ENCODE assay signal across 7 mouse cellular contexts in the genomic region with DNA sequence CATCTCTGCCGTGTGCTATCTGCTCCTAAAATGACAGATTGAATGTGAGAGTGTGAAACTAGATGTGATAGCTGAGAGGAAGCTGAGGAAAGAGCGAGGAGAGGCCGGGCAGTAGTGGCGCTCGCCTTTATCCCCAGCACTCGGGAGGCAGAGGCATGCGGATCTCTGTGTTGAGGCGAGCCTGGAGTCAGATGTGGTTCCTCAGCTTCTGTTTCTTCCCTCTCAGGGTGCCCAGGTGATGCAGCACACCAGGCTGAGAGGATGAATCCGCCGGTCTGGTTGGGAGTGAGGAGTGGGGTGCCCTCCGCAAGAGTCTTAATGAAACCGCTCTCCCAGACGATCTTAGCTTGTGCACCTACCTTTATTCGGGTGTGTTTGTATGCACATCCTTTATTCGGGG. TPM values are rescaled to one million over a fixed set of nuclear protein-coding genes. Genes with fewer than 3 reads are reported as not detected.
DNase-seq lines count a peak whose midpoint lies in the region; ATAC-seq and TF ChIP-seq lines count a peak whose summit lies in the region.

No protein-coding gene starts in this region.

- no peak for DNase-seq in testis, postnatal 10 days (ENCODE audit: low spot score)
- no peak for DNase-seq in embryo, embryonic 10.5 days (ENCODE audit: low spot score)
- no peak for DNase-seq in retina, embryonic 14.5 days (ENCODE audit: low spot score)
- no peak for DNase-seq in left cerebral cortex, postnatal 36 days (ENCODE audit: low spot score in 2 of 2)

- TF ChIP-seq CTCF in testis, adult 2 months (IDR thresholded peaks at IDR 0.05; ENCODE audit: control insufficient read depth, insufficient read depth, insufficient replicate concordance, low read depth, low read length) = no peak

- no peak for ATAC-seq in heart, embryonic 16.5 days (replicated peaks; ENCODE audit: extremely low read depth, insufficient read depth, low FRiP score)
- no peak for ATAC-seq in liver, embryonic 15.5 days (ENCODE audit: insufficient read depth)

- H3K27ac ChIP-seq in testis, adult 2 months (ENCODE audit: control insufficient read depth, insufficient read depth, low read depth, low read length) = no peak overlapping the region
- H3K27ac ChIP-seq in heart, embryonic 16.5 days (ENCODE audit: low read length) = peak overlapping the region; percentile 59
- H3K27ac ChIP-seq in liver, embryonic 15.5 days (replicated peaks) = no peak overlapping the region

- no peak for TF ChIP-seq POLR2A in testis, adult 2 months (IDR thresholded peaks at IDR 0.05; ENCODE audit: control insufficient read depth, low read depth, low read length)

- intact Hi-C loops in left cerebral cortex, postnatal 36 days (cut with DNase I) = loop anchor here (2.0 to 5.0 kb wide), 3 partner anchors 49 to 462 kb away; a partner anchor contains a TSS

- peak overlapping the region; percentile 63 for H3K9ac ChIP-seq in heart, embryonic 16.5 days (ENCODE audit: low read length)
- no peak overlapping the region for H3K9ac ChIP-seq in liver, embryonic 15.5 days

- H3K4me3 ChIP-seq in testis, adult 2 months (ENCODE audit: control insufficient read depth, low read depth, low read length) = peak overlapping the region; percentile 45
- H3K4me3 ChIP-seq in heart, embryonic 16.5 days (ENCODE audit: low read length) = peak overlapping the region; percentile 45
- no peak overlapping the region; the same call in 1 of the 2 replicates for H3K4me3 ChIP-seq in liver, embryonic 15.5 days (replicated peaks)

- H3K36me3 ChIP-seq in testis, adult 2 months (ENCODE audit: control insufficient read depth, insufficient read depth, low read length) = no peaks in the 10 kb centered on the region
- no peaks in the 10 kb centered on the region for H3K36me3 ChIP-seq in heart, embryonic 16.5 days (ENCODE audit: control insufficient read depth, insufficient read depth)
- no peaks in the 10 kb centered on the region for H3K36me3 ChIP-seq in liver, embryonic 15.5 days (replicated peaks)

- H3K27me3 ChIP-seq in testis, adult 2 months (ENCODE audit: control insufficient read depth, insufficient read depth, low read length) = peaks cover 5% of the 10 kb centered on the region; the same call in 1 of the 2 replicates
- no peaks in the 10 kb centered on the region for H3K27me3 ChIP-seq in heart, embryonic 16.5 days (ENCODE audit: control insufficient read depth, insufficient read depth, low read length)
- peaks cover 69% of the 10 kb centered on the region for H3K27me3 ChIP-seq in liver, embryonic 15.5 days

- 53% methylated on average over 15 of the region's 15 CpGs for WGBS in heart, embryonic 16.5 days
- 38% methylated on average over 15 of the region's 15 CpGs for WGBS in liver, embryonic 15.5 days (ENCODE audit: insufficient replicate concordance)

- H3K9me3 ChIP-seq in heart, embryonic 16.5 days (replicated peaks; ENCODE audit: control insufficient read depth, low read length) = no peaks in the 10 kb centered on the region
- no peaks in the 10 kb centered on the region for H3K9me3 ChIP-seq in liver, embryonic 15.5 days (replicated peaks)

- H3K4me2 ChIP-seq in heart, embryonic 16.5 days (ENCODE audit: low read depth, low read length) = peak overlapping the region; percentile 67
- peak overlapping the region; percentile 35 for H3K4me2 ChIP-seq in liver, embryonic 15.5 days

- H3K4me1 ChIP-seq in testis, adult 2 months (ENCODE audit: control insufficient read depth, insufficient read depth, low read length) = peaks cover 8% of the 10 kb centered on the region
- H3K4me1 ChIP-seq in heart, embryonic 16.5 days (ENCODE audit: control insufficient read depth, insufficient read depth, low read length) = peaks cover 10% of the 10 kb centered on the region
- H3K4me1 ChIP-seq in liver, embryonic 15.5 days (replicated peaks) = peaks cover 36% of the 10 kb centered on the region

RNA-seq across cellular contexts. Expression of a gene that starts 49.1 kb away (rescaled TPM):
- polyA plus RNA-seq in testis, adult 2 months (2012; rRNA removed) = 42.0 and 60.0 TPM in 2 replicates
- polyA plus RNA-seq in heart, embryonic 16.5 days (2015; fragmentation: Nextera tagmentation; extraction: Ambion mirVana) = 139 and 182 TPM in 2 replicates
- polyA plus RNA-seq in liver, embryonic 15.5 days (2015; fragmentation: Nextera tagmentation; extraction: Ambion mirVana) = 96.7 and 101 TPM in 2 replicates
- 100 to 1,000 TPM; 260 to 274 TPM for total RNA-seq in left cerebral cortex, postnatal 36 days (2021)
